Mouse (Mus musculus): ENCODE measurements around the gene Pax2. TPM values are rescaled to one million over a fixed set of nuclear protein-coding genes. Genes with fewer than 3 reads are reported as not detected.

The Pax2 gene
- polyA plus RNA-seq, 1 experiment = 2.7 TPM

GRCm38 (mm10) chr19:44749061-44749990 lies 6.5 kb upstream of the Pax2 start:
- Histone ChIP-seq H3K27ac (ENCODE audit: control insufficient read depth, insufficient read depth, low read depth, low read length) (no peak overlapping the region), H3K36me3 (ENCODE audit: control insufficient read depth, insufficient read depth, low read length) (no peaks in the 10 kb centered on the region), H3K27me3 (ENCODE audit: control insufficient read depth, insufficient read depth, low read length) (peaks cover 17% of the 10 kb centered on the region), H3K4me3 (ENCODE audit: control insufficient read depth, low read depth, low read length) (no peak overlapping the region), H3K4me1 (ENCODE audit: control insufficient read depth, insufficient read depth, low read length) (peaks cover 13% of the 10 kb centered on the region)
- no peak for TF ChIP-seq POLR2A (IDR thresholded peaks at IDR 0.05; ENCODE audit: control insufficient read depth, low read depth, low read length)
- TF ChIP-seq CTCF (IDR thresholded peaks at IDR 0.05; ENCODE audit: control insufficient read depth, insufficient read depth, insufficient replicate concordance, low read depth, low read length) = no peak

- H3K4me1 ChIP-seq (ENCODE audit: control insufficient read depth, insufficient read depth, low read length) = peaks cover 16% of the 10 kb centered on the region
- H3K4me3 ChIP-seq (ENCODE audit: control insufficient read depth, low read depth, low read length) = no peak overlapping the region
- no peak overlapping the region for H3K27ac ChIP-seq (ENCODE audit: control insufficient read depth, insufficient read depth, low read depth, low read length)
- no peaks in the 10 kb centered on the region for H3K36me3 ChIP-seq (ENCODE audit: control insufficient read depth, insufficient read depth, low read length)
- no peak for TF ChIP-seq POLR2A (IDR thresholded peaks at IDR 0.05; ENCODE audit: control insufficient read depth, low read depth, low read length)
- no peak for TF ChIP-seq CTCF (IDR thresholded peaks at IDR 0.05; ENCODE audit: control insufficient read depth, insufficient read depth, insufficient replicate concordance, low read depth, low read length)
- peaks cover 17% of the 10 kb centered on the region for H3K27me3 ChIP-seq (ENCODE audit: control insufficient read depth, insufficient read depth, low read length)
These were observed 5.5 kb upstream of the Pax2 start for GRCm38 (mm10) chr19:44750051-44751041.

- H3K4me1 ChIP-seq (ENCODE audit: control insufficient read depth, insufficient read depth, low read length) = peaks cover 19% of the 10 kb centered on the region
- TF ChIP-seq POLR2A (IDR thresholded peaks at IDR 0.05; ENCODE audit: control insufficient read depth, low read depth, low read length) (no peak), CTCF (IDR thresholded peaks at IDR 0.05; ENCODE audit: control insufficient read depth, insufficient read depth, insufficient replicate concordance, low read depth, low read length) (no peak)
- H3K27ac ChIP-seq (ENCODE audit: control insufficient read depth, insufficient read depth, low read depth, low read length) = no peak overlapping the region
- no peaks in the 10 kb centered on the region for H3K36me3 ChIP-seq (ENCODE audit: control insufficient read depth, insufficient read depth, low read length)
- peaks cover 17% of the 10 kb centered on the region for H3K27me3 ChIP-seq (ENCODE audit: control insufficient read depth, insufficient read depth, low read length)
- H3K4me3 ChIP-seq (ENCODE audit: control insufficient read depth, low read depth, low read length) = no peak overlapping the region
These were observed 4.8 kb upstream of the Pax2 start for GRCm38 (mm10) chr19:44751042-44751441.

GRCm38 (mm10) chr19:44751551-44751950 lies 4.3 kb upstream of the Pax2 start:
- no peak overlapping the region for H3K27ac ChIP-seq (ENCODE audit: control insufficient read depth, insufficient read depth, low read depth, low read length)
- no peak overlapping the region for H3K4me3 ChIP-seq (ENCODE audit: control insufficient read depth, low read depth, low read length)
- H3K27me3 ChIP-seq (ENCODE audit: control insufficient read depth, insufficient read depth, low read length) = peaks cover 18% of the 10 kb centered on the region
- TF ChIP-seq POLR2A (IDR thresholded peaks at IDR 0.05; ENCODE audit: control insufficient read depth, low read depth, low read length) (no peak), CTCF (IDR thresholded peaks at IDR 0.05; ENCODE audit: control insufficient read depth, insufficient read depth, insufficient replicate concordance, low read depth, low read length) (no peak)
- no peaks in the 10 kb centered on the region for H3K36me3 ChIP-seq (ENCODE audit: control insufficient read depth, insufficient read depth, low read length)
- peaks cover 21% of the 10 kb centered on the region for H3K4me1 ChIP-seq (ENCODE audit: control insufficient read depth, insufficient read depth, low read length)

- H3K4me1 ChIP-seq (ENCODE audit: control insufficient read depth, insufficient read depth, low read length) = peaks cover 28% of the 10 kb centered on the region
- no peak overlapping the region for H3K4me3 ChIP-seq (ENCODE audit: control insufficient read depth, low read depth, low read length)
These were observed 3.5 kb upstream of the Pax2 start for GRCm38 (mm10) chr19:44752056-44752940.

GRCm38 (mm10) chr19:44753361-44753760 lies 2.5 kb upstream of the Pax2 start:
- Histone ChIP-seq H3K27me3 (ENCODE audit: control insufficient read depth, insufficient read depth, low read length) (peaks cover 26% of the 10 kb centered on the region), H3K4me3 (ENCODE audit: control insufficient read depth, low read depth, low read length) (no peak overlapping the region), H3K4me1 (ENCODE audit: control insufficient read depth, insufficient read depth, low read length) (peaks cover 30% of the 10 kb centered on the region), H3K36me3 (ENCODE audit: control insufficient read depth, insufficient read depth, low read length) (no peaks in the 10 kb centered on the region), H3K27ac (ENCODE audit: control insufficient read depth, insufficient read depth, low read depth, low read length) (no peak overlapping the region)
- TF ChIP-seq POLR2A (IDR thresholded peaks at IDR 0.05; ENCODE audit: control insufficient read depth, low read depth, low read length) (no peak), CTCF (IDR thresholded peaks at IDR 0.05; ENCODE audit: control insufficient read depth, insufficient read depth, insufficient replicate concordance, low read depth, low read length) (no peak)

More at GRCm38 (mm10) chr19:44752056-44752940, 3.5 kb upstream of the Pax2 start:
- Histone ChIP-seq H3K27me3 (ENCODE audit: control insufficient read depth, insufficient read depth, low read length) (peaks cover 25% of the 10 kb centered on the region), H3K27ac (ENCODE audit: control insufficient read depth, insufficient read depth, low read depth, low read length) (no peak overlapping the region), H3K36me3 (ENCODE audit: control insufficient read depth, insufficient read depth, low read length) (no peaks in the 10 kb centered on the region)
- TF ChIP-seq CTCF (IDR thresholded peaks at IDR 0.05; ENCODE audit: control insufficient read depth, insufficient read depth, insufficient replicate concordance, low read depth, low read length) = no peak
